Mouse (Mus musculus) ES-E14 (cell line): Measurements from ENCODE around the gene Kmt2a. TPM values are rescaled to one million over a fixed set of nuclear protein-coding genes. Genes with fewer than 3 reads are reported as not detected.
"Not testable (repeated sequence)": the region's sequence is repeated elsewhere in the genome, so short reads cannot be mapped to it uniquely, and the experiment has no call there.

Source experiments
- DNase-seq: peaks from one replicate; pipeline ENCODE4 v3.0.0-alpha.2; 2013; ENCODE audit warnings: low read depth, low spot score
- H3K27ac ChIP-seq: 2 replicates; pipeline ENCODE4 v1.5.1; 2012; ENCODE audit warnings: low read depth, mild to moderate bottlenecking, low read length, moderate library complexity, mixed read lengths; ENCODE audit not compliant: poor library complexity, insufficient read depth, severe bottlenecking
- H3K36me3 ChIP-seq: 2 replicates; pipeline ENCODE4 v1.6.1; 2012; ENCODE audit warnings: mild to moderate bottlenecking, low read length, moderate library complexity, mixed read lengths; ENCODE audit not compliant: control insufficient read depth, poor library complexity, insufficient read depth, severe bottlenecking
- H3K4me1 ChIP-seq, 2 experiments: fragments of 150-350 bp in 1 of 2; sonication (generic) in 1 of 2; 2 replicates each; pipeline ENCODE4 v1.6.1; 2012; ENCODE audit warnings: low read length in 2 of 2, mild to moderate bottlenecking in 1 of 2, mixed read lengths in 1 of 2; ENCODE audit not compliant: control insufficient read depth in 2 of 2, insufficient read depth in 2 of 2, poor library complexity in 1 of 2
- H3K4me3 ChIP-seq, 2 experiments: fragments of 150-350 bp in 1 of 2; sonication (generic) in 1 of 2; 2 replicates each; pipeline ENCODE4 v1.5.1; 2012; ENCODE audit warnings: low read length in 2 of 2, low read depth in 1 of 2, mild to moderate bottlenecking in 1 of 2, mixed read lengths in 1 of 2; ENCODE audit not compliant: insufficient read depth in 1 of 2, poor library complexity in 1 of 2, severe bottlenecking in 1 of 2
- H3K9ac ChIP-seq: 2 replicates; pipeline ENCODE4 v1.6.1; 2012; ENCODE audit warnings: low read depth, mild to moderate bottlenecking, low read length, mixed read lengths; ENCODE audit not compliant: poor library complexity, insufficient read depth, severe bottlenecking
- H3K9me3 ChIP-seq: fragments of 150-350 bp; sonication (generic); 2 replicates; pipeline ENCODE4 v1.6.1; 2012; ENCODE audit warnings: low read depth, mild to moderate bottlenecking, low read length; ENCODE audit not compliant: control insufficient read depth, insufficient read depth
- CHD2 ChIP-seq: IDR thresholded peaks from 2 replicates; pipeline ENCODE4 v1.6.1; 2014; ENCODE audit warnings: mild to moderate bottlenecking, low read depth, low read length, inconsistent platforms
- HCFC1 ChIP-seq: IDR thresholded peaks from 2 replicates; pipeline ENCODE4 v1.6.1; 2012; ENCODE audit warnings: low read length, inconsistent platforms, borderline replicate concordance; ENCODE audit not compliant: insufficient read depth
- MAFK ChIP-seq: IDR thresholded peaks from 2 replicates; pipeline ENCODE4 v1.6.1; 2014; ENCODE audit warnings: mild to moderate bottlenecking, low read depth, low read length, inconsistent platforms; ENCODE audit not compliant: insufficient read depth
- ZC3H11A ChIP-seq: IDR thresholded peaks from 2 replicates; pipeline ENCODE4 v1.6.1; 2012; ENCODE audit warnings: low read depth, mild to moderate bottlenecking, inconsistent platforms, low read length, borderline replicate concordance
- ZNF384 ChIP-seq: IDR thresholded peaks from 2 replicates; pipeline ENCODE4 v1.6.1; 2012; ENCODE audit warnings: low read depth, low read length, inconsistent platforms
- in situ Hi-C, 2 experiments: fragments of 600-800 bp; cut with MboI; formaldehyde crosslinking; loops; one replicate each; pipeline ENCODE4 v1.15.1; 2025; ENCODE audit warnings: low sequenced_read_pairs in 2 of 2, inconsistent platforms in 1 of 2; ENCODE audit not compliant: unreplicated experiment in 2 of 2
- total RNA-seq: library from RNA; depleted of rRNA; stranded (reverse); fragments of 300-350 nt; gene quantifications from 2 replicates; pipeline ENCODE4 v1.2.3, GENCODE M21; 2012

The Kmt2a gene
- total RNA-seq, 1 experiment = 23.6 TPM

- DNase-seq = peak; percentile 95
- H3K4me3 ChIP-seq = peak overlapping the region; percentile 68 to 85
- H3K4me1 ChIP-seq = peaks cover 2% of the 10 kb centered on the region in 2 experiments; a peak in 2 of 4 replicates
- H3K36me3 ChIP-seq = peaks cover 3% of the 10 kb centered on the region; the same call in 1 of the 2 replicates
- in situ Hi-C loops = no loop called here
- H3K9me3 ChIP-seq = no peaks in the 10 kb centered on the region
- TF ChIP-seq MAFK (no peak), ZC3H11A (no peak), HCFC1 (peak; percentile 74), ZNF384 (no peak), CHD2 (peak; percentile 92)
- H3K27ac ChIP-seq = peak overlapping the region; percentile 70
- peak overlapping the region; percentile 95 for H3K9ac ChIP-seq
Observed at GRCm38 (mm10) chr9:44772750-44773651, 108.1 kb downstream of the Kmt2a start.

- no peak for TF ChIP-seq CHD2
- no peak for TF ChIP-seq HCFC1
- TF ChIP-seq MAFK = no peak
- TF ChIP-seq ZC3H11A = no peak
- no peak for TF ChIP-seq ZNF384
- Histone ChIP-seq H3K4me1 (peaks cover 2% of the 10 kb centered on the region in 2 experiments; a peak in 2 of 4 replicates), H3K9me3 (no peaks in the 10 kb centered on the region), H3K27ac (no peak overlapping the region), H3K9ac (no peak overlapping the region), H3K4me3 (no peak overlapping the region), H3K36me3 (peaks cover 3% of the 10 kb centered on the region; the same call in 1 of the 2 replicates)
- DNase-seq = no peak
- in situ Hi-C loops = no loop called here
Observed at GRCm38 (mm10) chr9:44772392-44772749, 108.7 kb downstream of the Kmt2a start.

GRCm38 (mm10) chr9:44771376-44771775 is 109.7 kb downstream of the Kmt2a start:
- in situ Hi-C loops = no loop called here
- TF ChIP-seq CHD2 (no peak), HCFC1 (no peak), MAFK (no peak), ZC3H11A (no peak), ZNF384 (no peak)
- H3K9ac ChIP-seq = no peak overlapping the region
- H3K36me3 ChIP-seq = peaks cover 3% of the 10 kb centered on the region; the same call in 1 of the 2 replicates
- no peaks in the 10 kb centered on the region for H3K9me3 ChIP-seq
- H3K27ac ChIP-seq = no peak overlapping the region
- peaks cover 2% of the 10 kb centered on the region in 2 experiments; a peak in 2 of 4 replicates for H3K4me1 ChIP-seq
- DNase-seq = no peak
- H3K4me3 ChIP-seq = no peak overlapping the region

- in situ Hi-C loops, DNase-seq, H3K36me3 ChIP-seq, H3K4me1 ChIP-seq, H3K9me3 ChIP-seq: not testable (repeated sequence)
- peak overlapping the region; percentile 80; the same call in 1 of the 2 replicates for H3K9ac ChIP-seq
- peak overlapping the region; percentile 53; the same call in 1 of the 2 replicates for H3K27ac ChIP-seq
- H3K4me3 ChIP-seq = peak overlapping the region; percentile 92 to 98
Observed at GRCm38 (mm10) chr9:44768029-44768394, 113.1 kb downstream of the Kmt2a start.
